In genomic region chr8:70820101-70820935, GRCm38 (mm10) we compare ENCODE assay signal across 9 mouse cellular contexts. TPM values are rescaled to one million over a fixed set of nuclear protein-coding genes. Genes with fewer than 3 reads are reported as not detected.
A peak's percentile ranks its signal among the peaks of the same experiment; 100 is the strongest.
DNase-seq lines count a peak whose midpoint lies in the region; ATAC-seq and TF ChIP-seq lines count a peak whose summit lies in the region.
"Had no signal": no experiment of that assay in that cellular context is flagged by ENCODE, and none has a peak within 500 bp of the region (broad histone marks: within the 10 kb centered on the region; RNA-seq: fewer than 3 reads in every experiment).

No protein-coding gene starts in this region.

- peaks cover 58% of the 10 kb centered on the region for H3K27me3 ChIP-seq in forebrain, embryonic 12.5 days
- peaks cover 62% of the 10 kb centered on the region for H3K27me3 ChIP-seq in midbrain, embryonic 12.5 days
- no peaks in the 10 kb centered on the region for H3K27me3 ChIP-seq in thymus, adult 2 months (ENCODE audit: control insufficient read depth, insufficient read depth, low read length)

- no peak overlapping the region for H3K27ac ChIP-seq in forebrain, embryonic 12.5 days
- no peak overlapping the region for H3K27ac ChIP-seq in midbrain, embryonic 12.5 days (replicated peaks)
- no peak overlapping the region for H3K27ac ChIP-seq in thymus, adult 2 months (ENCODE audit: control insufficient read depth, insufficient read depth, low read length)

- no peak for TF ChIP-seq POLR2A in thymus, adult 2 months (IDR thresholded peaks at IDR 0.05; ENCODE audit: control insufficient read depth, extremely low read depth, insufficient read depth, low read length, poor library complexity)

- intact Hi-C loops in heart, postnatal 36 days (cut with DNase I) = loop anchor here (2.0 to 5.0 kb wide), 3 partner anchors 46 to 98 kb away; partner anchors contain the start of gene Pde4c

- H3K4me1 ChIP-seq in forebrain, embryonic 12.5 days = peaks cover 11% of the 10 kb centered on the region
- peaks cover 7% of the 10 kb centered on the region for H3K4me1 ChIP-seq in midbrain, embryonic 12.5 days
- no peaks in the 10 kb centered on the region; the same call in 1 of the 2 replicates for H3K4me1 ChIP-seq in thymus, adult 2 months (replicated peaks; ENCODE audit: control insufficient read depth, insufficient read depth, low read length)

- peak overlapping the region; percentile 35; the same call in 1 of the 2 replicates for H3K4me2 ChIP-seq in forebrain, embryonic 12.5 days
- H3K4me2 ChIP-seq in midbrain, embryonic 12.5 days (replicated peaks) = no peak overlapping the region; the same call in 1 of the 2 replicates

- no peak for DNase-seq in frontal cortex, postnatal 36 days (ENCODE audit: low spot score in 2 of 2)
- peak; percentile 50 to 63 for DNase-seq in heart, postnatal 36 days
- peak; percentile 86 to 92 for DNase-seq in kidney, postnatal 4 days
- DNase-seq in thymus, adult 2 months = no peak

- TF ChIP-seq CTCF in thymus, adult 2 months (IDR thresholded peaks at IDR 0.05; ENCODE audit: borderline replicate concordance, control insufficient read depth, extremely low read depth, insufficient read depth, low read length, poor library complexity) = no peak

- peaks cover 8% of the 10 kb centered on the region; the same call in 1 of the 2 replicates for H3K9me3 ChIP-seq in forebrain, embryonic 12.5 days
- H3K9me3 ChIP-seq in midbrain, embryonic 12.5 days = peaks cover 6% of the 10 kb centered on the region; the same call in 1 of the 2 replicates

- 2% methylated on average over 31 of the region's 31 CpGs for WGBS in forebrain, embryonic 12.5 days
- WGBS in midbrain, embryonic 12.5 days = 2% methylated on average over 31 of the region's 31 CpGs
- 90% methylated on average over 31 of the region's 31 CpGs for WGBS in thymus, adult 2 months

- ATAC-seq in frontal cortex, adult (ENCODE audit: low TSS enrichment) = peak; percentile 25; the same call in 1 of the 2 replicates
- ATAC-seq in forebrain, embryonic 12.5 days (ENCODE audit: low FRiP score) = peak; percentile 79
- ATAC-seq in midbrain, embryonic 12.5 days (ENCODE audit: low FRiP score, low read depth) = peak; percentile 70
- no peak for ATAC-seq in activated CD4-positive, CD25-positive, alpha-beta regulatory T cell, adult 4 months

- no peak overlapping the region for H3K4me3 ChIP-seq in forebrain, embryonic 12.5 days (replicated peaks)
- no peak overlapping the region for H3K4me3 ChIP-seq in midbrain, embryonic 12.5 days
- no peak overlapping the region for H3K4me3 ChIP-seq in thymus, adult 2 months (ENCODE audit: control insufficient read depth, insufficient read depth, low read length)

- H3K36me3 ChIP-seq in forebrain, embryonic 12.5 days (replicated peaks) = no peaks in the 10 kb centered on the region
- no peaks in the 10 kb centered on the region for H3K36me3 ChIP-seq in midbrain, embryonic 12.5 days
- no peaks in the 10 kb centered on the region for H3K36me3 ChIP-seq in thymus, adult 2 months (ENCODE audit: control insufficient read depth, insufficient read depth, low read length)

- no peak overlapping the region for H3K9ac ChIP-seq in forebrain, embryonic 12.5 days
- H3K9ac ChIP-seq in midbrain, embryonic 12.5 days (replicated peaks) = no peak overlapping the region

RNA-seq across cellular contexts. Expression of gene Il12rb1, which starts 12.1 kb away (rescaled TPM):
- polyA plus RNA-seq in forebrain, embryonic 12.5 days (2016; fragmentation: Nextera tagmentation; extraction: Ambion mirVana) = not detected in 2 replicates
- total RNA-seq in heart, postnatal 36 days (2021) = not detected
- 0.08 TPM in 1 of 2 replicates, not detected in the other for polyA plus RNA-seq in midbrain, embryonic 12.5 days (2016; fragmentation: Nextera tagmentation; extraction: Ambion mirVana)
- polyA plus RNA-seq in activated CD4-positive, CD25-positive, alpha-beta regulatory T cell, adult 4 months (2017; shearing (Covaris generic)) = 10 to 100 TPM; 16.5 to 29.5 TPM
- polyA plus RNA-seq in thymus, adult 2 months (2012; rRNA removed) = 48.6 and 53.4 TPM in 2 replicates
- total RNA-seq: gastrocnemius, postnatal 4 days had no signal

RNA-seq across cellular contexts. Expression of gene Mast3, which starts 15.5 kb away (rescaled TPM):
- polyA plus RNA-seq in forebrain, embryonic 12.5 days (2016; fragmentation: Nextera tagmentation; extraction: Ambion mirVana) = 14.5 and 16.8 TPM in 2 replicates
- total RNA-seq in heart, postnatal 36 days (2021) = 1 to 10 TPM; 6.4 to 8.9 TPM
- 17.1 and 18.0 TPM in 2 replicates for polyA plus RNA-seq in midbrain, embryonic 12.5 days (2016; fragmentation: Nextera tagmentation; extraction: Ambion mirVana)
- polyA plus RNA-seq in activated CD4-positive, CD25-positive, alpha-beta regulatory T cell, adult 4 months (2017; shearing (Covaris generic)) = 10 to 100 TPM; 19.0 to 19.4 TPM
- 615 and 696 TPM in 2 replicates for polyA plus RNA-seq in thymus, adult 2 months (2012; rRNA removed)

RNA-seq across cellular contexts. Expression of gene Arrdc2, which starts 19.2 kb away (rescaled TPM):
- 5.6 and 8.2 TPM in 2 replicates for polyA plus RNA-seq in forebrain, embryonic 12.5 days (2016; fragmentation: Nextera tagmentation; extraction: Ambion mirVana)
- 10 to 100 TPM; 11.3 to 11.4 TPM for total RNA-seq in heart, postnatal 36 days (2021)
- polyA plus RNA-seq in midbrain, embryonic 12.5 days (2016; fragmentation: Nextera tagmentation; extraction: Ambion mirVana) = 10.4 and 10.5 TPM in 2 replicates
- polyA plus RNA-seq in activated CD4-positive, CD25-positive, alpha-beta regulatory T cell, adult 4 months (2017; shearing (Covaris generic)) = 1 to 10 TPM; 3.0 to 6.7 TPM
- polyA plus RNA-seq in thymus, adult 2 months (2012; rRNA removed) = 75.4 and 77.4 TPM in 2 replicates

RNA-seq across cellular contexts. Expression of gene Kcnn1, which starts 42.7 kb away (rescaled TPM):
- 14.4 and 16.3 TPM in 2 replicates for polyA plus RNA-seq in forebrain, embryonic 12.5 days (2016; fragmentation: Nextera tagmentation; extraction: Ambion mirVana)
- total RNA-seq in heart, postnatal 36 days (2021) = 10 to 100 TPM; 10.4 to 13.6 TPM
- polyA plus RNA-seq in midbrain, embryonic 12.5 days (2016; fragmentation: Nextera tagmentation; extraction: Ambion mirVana) = 27.4 TPM in 2 replicates
- not detected for polyA plus RNA-seq in activated CD4-positive, CD25-positive, alpha-beta regulatory T cell, adult 4 months (2017; shearing (Covaris generic))
- 4.2 and 6.4 TPM in 2 replicates for polyA plus RNA-seq in thymus, adult 2 months (2012; rRNA removed)

RNA-seq across cellular contexts. Expression of gene Pik3r2, which starts 43.8 kb away (rescaled TPM):
- 72.7 and 79.1 TPM in 2 replicates for polyA plus RNA-seq in forebrain, embryonic 12.5 days (2016; fragmentation: Nextera tagmentation; extraction: Ambion mirVana)
- total RNA-seq in heart, postnatal 36 days (2021) = 10 to 100 TPM; 23.6 to 24.5 TPM
- 73.4 and 74.6 TPM in 2 replicates for polyA plus RNA-seq in midbrain, embryonic 12.5 days (2016; fragmentation: Nextera tagmentation; extraction: Ambion mirVana)
- 1 to 10 TPM; 3.9 to 5.1 TPM for polyA plus RNA-seq in activated CD4-positive, CD25-positive, alpha-beta regulatory T cell, adult 4 months (2017; shearing (Covaris generic))
- polyA plus RNA-seq in thymus, adult 2 months (2012; rRNA removed) = 124 and 136 TPM in 2 replicates

Comparison
In these comparisons a context has a peak if more than half of its experiments do, and no peak if none do; other contexts are left out.
1. DNase-seq: peak in heart, postnatal 36 days (2 of 2) and kidney, postnatal 4 days (2 of 2); none in frontal cortex, postnatal 36 days (0 of 2) and thymus, adult 2 months (single experiment).
2. RNA of gene Il12rb1, which starts 12.1 kb away (polyA plus RNA-seq): 48.6 to 53.4 TPM in thymus, adult 2 months and 16.5 to 29.5 TPM in activated CD4-positive, CD25-positive, alpha-beta regulatory T cell, adult 4 months; 0.08 TPM in midbrain, embryonic 12.5 days and not detected in forebrain, embryonic 12.5 days; every median in the first group is over 10 times any median in the second.
3. RNA of gene Mast3, which starts 15.5 kb away (polyA plus RNA-seq): 615 to 696 TPM in thymus, adult 2 months; 19.0 to 19.4 TPM in activated CD4-positive, CD25-positive, alpha-beta regulatory T cell, adult 4 months, 17.1 to 18.0 TPM in midbrain, embryonic 12.5 days and 14.5 to 16.8 TPM in forebrain, embryonic 12.5 days; every median in the first group is over 10 times any median in the second.